Mouse (Mus musculus): ENCODE data around the gene Asb2. TPM values are rescaled to one million over a fixed set of nuclear protein-coding genes. Genes with fewer than 3 reads are reported as not detected.

The Asb2 gene
- total and polyA plus RNA-seq, 2 experiments: 2.7 to 5.6 TPM

DNA sequence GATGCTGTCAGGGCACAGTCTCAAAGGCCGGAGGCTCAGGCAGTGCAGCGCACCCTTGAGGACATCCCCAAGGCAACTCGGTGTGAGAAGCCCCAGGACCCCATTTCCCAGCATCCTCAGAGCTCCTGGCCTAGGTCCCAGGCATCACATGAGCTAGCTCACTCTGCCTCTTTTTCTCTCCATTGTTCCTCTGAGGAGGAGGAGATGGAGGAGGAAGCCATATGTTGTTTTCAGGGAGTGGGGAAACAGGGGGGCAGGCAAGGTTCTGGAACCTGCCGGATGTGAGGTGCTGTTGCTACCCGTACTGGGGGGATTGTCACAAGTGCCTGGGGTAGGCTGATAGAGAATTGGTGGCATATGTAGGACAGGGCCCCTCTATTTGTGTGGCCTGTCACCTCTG is 20.3 kb upstream of the Asb2 start:
- H3K36me3 ChIP-seq (ENCODE audit: control insufficient read depth, insufficient read depth, low read length): no peaks in the 10 kb centered on the region
- H3K9ac ChIP-seq (ENCODE audit: low read depth, low read length): no peak overlapping the region
- H3K27me3 ChIP-seq (ENCODE audit: control insufficient read depth, insufficient read depth, low read length): no peaks in the 10 kb centered on the region
- H3K4me1 ChIP-seq (ENCODE audit: control insufficient read depth, insufficient read depth, low read length): no peaks in the 10 kb centered on the region
- WGBS: 71% methylated on average over 5 of the region's 5 CpGs
- H3K4me3 ChIP-seq (ENCODE audit: insufficient read depth, low read depth, low read length): no peak overlapping the region
- H3K27ac ChIP-seq (replicated peaks; ENCODE audit: insufficient read depth, low read depth, low read length): no peak overlapping the region
- no peak for TF ChIP-seq POLR2A (IDR thresholded peaks at IDR 0.05; ENCODE audit: extremely low read depth, insufficient read depth, low read length)
- no peak for TF ChIP-seq CTCF (IDR thresholded peaks at IDR 0.05; ENCODE audit: low read depth, low read length)
- DNase-seq (ENCODE audit: extremely low read depth, low read depth, low spot score): no peak
- H3K79me2 ChIP-seq (ENCODE audit: control insufficient read depth, insufficient read depth, low read length): no peaks in the 10 kb centered on the region

DNA sequence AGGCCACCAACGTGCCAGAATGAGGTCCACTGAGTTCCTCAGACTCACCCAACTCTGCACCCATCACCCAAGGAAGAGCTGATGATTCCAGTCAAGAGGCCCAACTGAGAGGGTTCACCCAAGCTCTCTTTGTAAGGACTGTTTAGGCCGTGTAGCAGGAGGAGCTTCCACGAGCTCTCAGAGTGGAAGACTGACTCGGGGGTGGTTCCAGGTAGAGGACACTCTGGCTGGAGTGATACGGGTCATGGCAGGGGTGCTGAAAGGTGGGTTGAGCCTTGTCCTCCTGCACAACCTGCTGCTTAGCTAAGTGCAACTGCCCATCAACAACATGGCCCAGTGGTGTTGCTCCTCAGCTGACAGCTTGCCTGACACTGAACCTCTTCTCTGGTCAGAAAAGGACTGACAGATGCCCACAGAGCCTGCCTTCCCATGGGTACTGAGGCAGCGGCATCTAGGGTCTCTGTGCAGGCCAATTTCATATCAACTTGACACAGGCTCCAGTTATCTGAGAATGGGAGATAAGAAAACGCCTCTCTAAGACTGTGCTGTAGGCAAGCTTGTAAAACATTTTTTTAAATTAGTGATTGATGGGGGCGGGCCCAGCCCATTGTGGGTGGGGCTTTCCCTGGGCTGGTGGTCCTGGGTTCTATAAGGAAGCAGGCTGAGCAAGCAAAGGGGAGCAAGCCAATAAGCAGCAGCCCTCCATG is 17.9 kb upstream of the Asb2 start:
- WGBS: 62% methylated on average over 8 of the region's 8 CpGs
- Histone ChIP-seq H3K9ac (ENCODE audit: low read depth, low read length) (no peak overlapping the region), H3K79me2 (ENCODE audit: control insufficient read depth, insufficient read depth, low read length) (no peaks in the 10 kb centered on the region), H3K36me3 (ENCODE audit: control insufficient read depth, insufficient read depth, low read length) (no peaks in the 10 kb centered on the region), H3K27me3 (ENCODE audit: control insufficient read depth, insufficient read depth, low read length) (no peaks in the 10 kb centered on the region), H3K4me3 (ENCODE audit: insufficient read depth, low read depth, low read length) (no peak overlapping the region), H3K27ac (replicated peaks; ENCODE audit: insufficient read depth, low read depth, low read length) (no peak overlapping the region), H3K4me1 (ENCODE audit: control insufficient read depth, insufficient read depth, low read length) (no peaks in the 10 kb centered on the region)
- no peak for DNase-seq (ENCODE audit: extremely low read depth, low read depth, low spot score)
- TF ChIP-seq POLR2A (IDR thresholded peaks at IDR 0.05; ENCODE audit: extremely low read depth, insufficient read depth, low read length): no peak
- TF ChIP-seq CTCF (IDR thresholded peaks at IDR 0.05; ENCODE audit: low read depth, low read length): no peak

DNA sequence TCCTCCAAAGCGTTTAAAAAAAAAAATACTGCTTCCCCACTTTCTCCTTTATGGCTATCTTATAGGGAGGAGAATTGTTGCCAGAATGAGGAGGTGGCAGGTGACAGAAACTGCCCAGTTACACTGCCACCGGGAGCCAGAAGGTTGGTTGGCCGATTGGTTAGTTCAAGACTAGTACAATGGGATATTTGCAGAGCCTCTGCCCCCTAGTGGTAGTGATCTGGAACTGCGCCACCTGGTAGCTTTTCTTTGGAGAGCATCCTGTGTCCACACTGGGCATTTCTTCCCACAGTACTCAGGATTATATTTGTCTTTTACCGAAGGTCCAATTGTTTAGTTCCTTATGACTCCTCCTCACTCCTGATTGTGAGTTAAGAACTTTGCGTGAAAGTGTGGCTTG is 15.9 kb upstream of the Asb2 start:
- H3K4me3 ChIP-seq (ENCODE audit: insufficient read depth, low read depth, low read length): no peak overlapping the region

DNA sequence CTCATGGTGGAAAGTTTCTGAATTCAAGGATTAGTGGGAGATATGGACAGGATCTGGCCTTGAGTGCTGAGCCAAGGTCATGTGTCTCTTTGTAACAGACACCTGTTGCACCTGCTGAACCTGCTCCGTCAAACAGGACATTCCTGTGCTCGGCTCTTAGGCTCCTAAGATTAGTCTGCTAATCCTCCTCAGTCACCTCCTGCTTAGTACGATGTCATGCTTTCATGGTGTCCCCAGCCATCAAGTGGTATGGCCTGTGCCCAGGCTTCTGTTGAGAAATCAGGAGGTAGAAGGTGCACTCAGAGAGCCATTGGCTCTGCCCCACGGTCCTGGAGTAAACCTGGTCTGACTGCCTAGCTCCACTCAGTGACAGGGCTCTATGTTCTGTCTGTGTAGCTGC is 15.1 kb upstream of the Asb2 start:
- no peaks in the 10 kb centered on the region for H3K27me3 ChIP-seq (ENCODE audit: control insufficient read depth, insufficient read depth, low read length)
- DNase-seq (ENCODE audit: extremely low read depth, low read depth, low spot score): no peak
- TF ChIP-seq CTCF (IDR thresholded peaks at IDR 0.05; ENCODE audit: low read depth, low read length): no peak
- no peak for TF ChIP-seq POLR2A (IDR thresholded peaks at IDR 0.05; ENCODE audit: extremely low read depth, insufficient read depth, low read length)
- no peaks in the 10 kb centered on the region for H3K4me1 ChIP-seq (ENCODE audit: control insufficient read depth, insufficient read depth, low read length)
- H3K4me3 ChIP-seq (ENCODE audit: insufficient read depth, low read depth, low read length): no peak overlapping the region
- 75% methylated on average over 4 of the region's 4 CpGs for WGBS
- H3K79me2 ChIP-seq (ENCODE audit: control insufficient read depth, insufficient read depth, low read length): no peaks in the 10 kb centered on the region
- H3K36me3 ChIP-seq (ENCODE audit: control insufficient read depth, insufficient read depth, low read length): no peaks in the 10 kb centered on the region
- H3K9ac ChIP-seq (ENCODE audit: low read depth, low read length): no peak overlapping the region
- no peak overlapping the region for H3K27ac ChIP-seq (replicated peaks; ENCODE audit: insufficient read depth, low read depth, low read length)

More for the DNA sequence above, 15.9 kb upstream of the Asb2 start:
- no peak overlapping the region for H3K27ac ChIP-seq (replicated peaks; ENCODE audit: insufficient read depth, low read depth, low read length)
- no peaks in the 10 kb centered on the region for H3K79me2 ChIP-seq (ENCODE audit: control insufficient read depth, insufficient read depth, low read length)
- DNase-seq (ENCODE audit: extremely low read depth, low read depth, low spot score): peak; percentile 47
- no peaks in the 10 kb centered on the region for H3K4me1 ChIP-seq (ENCODE audit: control insufficient read depth, insufficient read depth, low read length)
- WGBS: 23% methylated on average over 6 of the region's 6 CpGs
- H3K36me3 ChIP-seq (ENCODE audit: control insufficient read depth, insufficient read depth, low read length): no peaks in the 10 kb centered on the region
- H3K27me3 ChIP-seq (ENCODE audit: control insufficient read depth, insufficient read depth, low read length): no peaks in the 10 kb centered on the region
- no peak overlapping the region for H3K9ac ChIP-seq (ENCODE audit: low read depth, low read length)
- TF ChIP-seq POLR2A (IDR thresholded peaks at IDR 0.05; ENCODE audit: extremely low read depth, insufficient read depth, low read length): no peak
- peak; percentile 76 for TF ChIP-seq CTCF (IDR thresholded peaks at IDR 0.05; ENCODE audit: low read depth, low read length)

GRCm38 (mm10) chr12:103368777-103369176 is 13.0 kb upstream of the Asb2 start:
- TF ChIP-seq POLR2A (IDR thresholded peaks at IDR 0.05; ENCODE audit: extremely low read depth, insufficient read depth, low read length): no peak
- no peak for TF ChIP-seq CTCF (IDR thresholded peaks at IDR 0.05; ENCODE audit: low read depth, low read length)
- H3K27me3 ChIP-seq (ENCODE audit: control insufficient read depth, insufficient read depth, low read length): no peaks in the 10 kb centered on the region
- H3K4me1 ChIP-seq (ENCODE audit: control insufficient read depth, insufficient read depth, low read length): no peaks in the 10 kb centered on the region
- H3K4me3 ChIP-seq (ENCODE audit: insufficient read depth, low read depth, low read length): no peak overlapping the region
- WGBS: 35% methylated on average over 2 of the region's 2 CpGs
- H3K9ac ChIP-seq (ENCODE audit: low read depth, low read length): no peak overlapping the region
- no peak overlapping the region for H3K27ac ChIP-seq (replicated peaks; ENCODE audit: insufficient read depth, low read depth, low read length)
- H3K36me3 ChIP-seq (ENCODE audit: control insufficient read depth, insufficient read depth, low read length): no peaks in the 10 kb centered on the region
- no peaks in the 10 kb centered on the region for H3K79me2 ChIP-seq (ENCODE audit: control insufficient read depth, insufficient read depth, low read length)
- no peak for DNase-seq (ENCODE audit: extremely low read depth, low read depth, low spot score)

GRCm38 (mm10) chr12:103368326-103368669 is 12.5 kb upstream of the Asb2 start:
- TF ChIP-seq CTCF (IDR thresholded peaks at IDR 0.05; ENCODE audit: low read depth, low read length) (no peak), POLR2A (IDR thresholded peaks at IDR 0.05; ENCODE audit: extremely low read depth, insufficient read depth, low read length) (no peak)
- H3K79me2 ChIP-seq (ENCODE audit: control insufficient read depth, insufficient read depth, low read length): no peaks in the 10 kb centered on the region
- H3K4me1 ChIP-seq (ENCODE audit: control insufficient read depth, insufficient read depth, low read length): no peaks in the 10 kb centered on the region
- H3K9ac ChIP-seq (ENCODE audit: low read depth, low read length): no peak overlapping the region
- no peaks in the 10 kb centered on the region for H3K27me3 ChIP-seq (ENCODE audit: control insufficient read depth, insufficient read depth, low read length)
- H3K27ac ChIP-seq (replicated peaks; ENCODE audit: insufficient read depth, low read depth, low read length): no peak overlapping the region
- no peak for DNase-seq (ENCODE audit: extremely low read depth, low read depth, low spot score)
- H3K36me3 ChIP-seq (ENCODE audit: control insufficient read depth, insufficient read depth, low read length): no peaks in the 10 kb centered on the region
- no peak overlapping the region for H3K4me3 ChIP-seq (ENCODE audit: insufficient read depth, low read depth, low read length)
- WGBS: 71% methylated on average over 7 of the region's 7 CpGs

Measured in liver, adult 2 months (tissue).